Mouse (Mus musculus) adrenal gland, adult 8-10 months (tissue): ENCODE measurements around the gene Epb41l1. TPM values are rescaled to one million over a fixed set of nuclear protein-coding genes. Genes with fewer than 3 reads are reported as not detected.

Source experiments
- DNase-seq: peaks from one replicate; pipeline ENCODE4 v3.0.0; 2022
- total RNA-seq, 4 experiments: library from RNA; stranded (reverse); gene quantifications; 2 replicates each; pipeline ENCODE4 v1.2.4; 2022

Epb41l1 gene
- total RNA-seq, 4 experiments from 2014 or later, result 72.4 to 109 (median 91.3) TPM

- peak; percentile 63 for DNase-seq
These were observed 39.8 kb downstream of the Epb41l1 start for GRCm38 (mm10) chr2:156460470-156460869.

- no peak for DNase-seq
These were observed 41.7 kb downstream of the Epb41l1 start for GRCm38 (mm10) chr2:156462154-156463029.

- no peak for DNase-seq
These were observed 43.7 kb downstream of the Epb41l1 start for GRCm38 (mm10) chr2:156464416-156464815.

GRCm38 (mm10) chr2:156467538-156467937 is 46.8 kb downstream of the Epb41l1 start:
- DNase-seq, result no peak

GRCm38 (mm10) chr2:156468890-156469289 is 48.2 kb downstream of the Epb41l1 start:
- DNase-seq, result no peak

- no peak for DNase-seq
These were observed 48.8 kb downstream of the Epb41l1 start for GRCm38 (mm10) chr2:156469508-156469907.

GRCm38 (mm10) chr2:156470938-156471337 is 50.2 kb downstream of the Epb41l1 start:
- DNase-seq, result no peak

- no peak for DNase-seq
These were observed 51.6 kb downstream of the Epb41l1 start for GRCm38 (mm10) chr2:156472336-156472735.

GRCm38 (mm10) chr2:156473696-156474095 is 53.0 kb downstream of the Epb41l1 start:
- no peak for DNase-seq

GRCm38 (mm10) chr2:156474111-156474510 is 53.4 kb downstream of the Epb41l1 start:
- DNase-seq, result no peak

- no peak for DNase-seq
These were observed 54.2 kb downstream of the Epb41l1 start for GRCm38 (mm10) chr2:156474891-156475284.

GRCm38 (mm10) chr2:156475285-156476110 is 54.8 kb downstream of the Epb41l1 start:
- DNase-seq, result peak; percentile 57

- no peak for DNase-seq
These were observed 55.5 kb downstream of the Epb41l1 start for GRCm38 (mm10) chr2:156476111-156476747.

GRCm38 (mm10) chr2:156476748-156477151 is 56.0 kb downstream of the Epb41l1 start:
- DNase-seq, result no peak

GRCm38 (mm10) chr2:156478046-156478690 is 57.5 kb downstream of the Epb41l1 start:
- DNase-seq, result no peak

GRCm38 (mm10) chr2:156479833-156480232 is 59.1 kb downstream of the Epb41l1 start:
- DNase-seq, result no peak

- no peak for DNase-seq
These were observed 59.6 kb downstream of the Epb41l1 start for GRCm38 (mm10) chr2:156480267-156480666.

- DNase-seq, result peak; percentile 28
These were observed 61.6 kb downstream of the Epb41l1 start for GRCm38 (mm10) chr2:156482299-156482698.

- no peak for DNase-seq
These were observed 62.1 kb downstream of the Epb41l1 start for GRCm38 (mm10) chr2:156482764-156483163.

GRCm38 (mm10) chr2:156483204-156483603 is 62.5 kb downstream of the Epb41l1 start:
- DNase-seq, result no peak

GRCm38 (mm10) chr2:156486086-156486751 is 65.5 kb downstream of the Epb41l1 start:
- DNase-seq, result peak; percentile 54
